Mouse (Mus musculus) lung, postnatal 0 days (tissue): ENCODE results near the gene Sdc4. TPM values are rescaled to one million over a fixed set of nuclear protein-coding genes. Genes with fewer than 3 reads are reported as not detected.

Experiments
- ATAC-seq: fragments of 200-750 bp; cut with Nextera tagmentation; 2 replicates; pipeline ENCODE4 v1.8.0; 2017; ENCODE audit warnings: moderate library complexity
- DNase-seq: peaks from one replicate; pipeline ENCODE4 v3.0.0-alpha.2; 2016; ENCODE audit warnings: low spot score
- H3K27ac ChIP-seq: fragments of 300-500 bp; sonication (generic); 2 replicates; pipeline ENCODE4 v1.5.1; 2014; ENCODE audit warnings: antibody characterized with exemption, mild to moderate bottlenecking, low read length, mixed read lengths
- H3K27me3 ChIP-seq: fragments of 300-500 bp; sonication (generic); replicated peaks from 2 replicates; pipeline ENCODE4 v1.6.1; 2014; ENCODE audit warnings: low read length, mixed read lengths; ENCODE audit not compliant: insufficient read depth
- H3K36me3 ChIP-seq: fragments of 300-500 bp; sonication (generic); 2 replicates; pipeline ENCODE4 v1.6.1; 2014; ENCODE audit warnings: low read length, mixed read lengths; ENCODE audit not compliant: insufficient read depth
- H3K4me1 ChIP-seq: fragments of 300-500 bp; sonication (generic); 2 replicates; pipeline ENCODE4 v1.6.1; 2014; ENCODE audit warnings: antibody characterized with exemption, low read depth, low read length, mixed read lengths; ENCODE audit not compliant: insufficient read depth
- H3K4me2 ChIP-seq: fragments of 300-500 bp; sonication (generic); replicated peaks from 2 replicates; pipeline ENCODE4 v1.6.1; 2014; ENCODE audit warnings: low read depth, mild to moderate bottlenecking, low read length, moderate library complexity, mixed read lengths
- H3K4me3 ChIP-seq: fragments of 300-500 bp; sonication (generic); 2 replicates; pipeline ENCODE4 v1.5.1; 2014; ENCODE audit warnings: low read depth, low read length
- H3K9ac ChIP-seq: fragments of 300-500 bp; sonication (generic); replicated peaks from 2 replicates; pipeline ENCODE4 v1.6.1; 2014; ENCODE audit warnings: low read depth, mild to moderate bottlenecking
- H3K9me3 ChIP-seq: fragments of 300-500 bp; sonication (generic); 2 replicates; pipeline ENCODE4 v1.6.1; 2016; ENCODE audit warnings: low read length, mixed read lengths
- CTCF ChIP-seq: IDR thresholded peaks from 2 replicates; pipeline ENCODE4 v1.5.1; 2016; ENCODE audit warnings: antibody characterized with exemption, mild to moderate bottlenecking
- EP300 ChIP-seq: IDR thresholded peaks from 2 replicates; pipeline ENCODE4 v1.6.1; 2016; ENCODE audit warnings: antibody characterized with exemption, mild to moderate bottlenecking, control low read depth
- WGBS: fragments of 180-500 bp; shearing (Covaris S2); extraction: QIAGEN DNeasy Blood & Tissue Kit; methylation state at CpG from one replicate; pipeline ENCODE4 v1.1.7; 2014; 5-methylcytosine and 5-hydroxymethylcytosine counted together
- polyA plus RNA-seq: library from polyadenylated mRNA; unstranded; fragments of >200 nt; fragmentation: Nextera tagmentation; extraction: Ambion mirVana; gene quantifications from 2 replicates; pipeline ENCODE4 v1.2.1, GENCODE M21; 2015

Sdc4 gene
- polyA plus RNA-seq, 1 experiment from 2014 or later, result 217 TPM

DNA sequence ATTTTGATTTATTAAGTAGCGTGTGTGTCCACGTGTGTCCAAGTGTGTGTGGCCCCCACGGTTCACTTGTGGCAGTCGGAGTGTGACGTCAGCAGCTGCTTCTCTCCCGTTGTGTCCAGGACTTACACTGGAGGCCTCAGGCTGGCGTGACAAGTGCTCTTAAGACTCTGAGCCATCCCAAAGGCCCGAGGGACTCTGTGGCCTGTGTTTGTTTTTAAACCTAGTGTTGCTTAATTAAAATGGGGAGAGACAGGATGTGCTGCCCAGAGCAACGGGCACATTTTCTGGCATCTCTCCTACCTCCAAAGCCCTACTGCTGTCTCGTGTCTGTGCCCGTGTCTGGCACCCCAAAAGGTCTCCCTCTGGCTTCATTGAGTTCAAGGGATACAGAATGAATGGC lies 20.2 kb downstream of the Sdc4 start:
- WGBS, result 66% methylated on average over 11 of the region's 11 CpGs
- Histone ChIP-seq H3K9ac (no peak overlapping the region), H3K27ac (no peak overlapping the region), H3K4me1 (no peaks in the 10 kb centered on the region), H3K36me3 (peaks cover 14% of the 10 kb centered on the region), H3K4me3 (no peak overlapping the region), H3K4me2 (no peak overlapping the region), H3K27me3 (no peaks in the 10 kb centered on the region), H3K9me3 (no peaks in the 10 kb centered on the region)
- DNase-seq (no peak), ATAC-seq (peak; percentile 31; the same call in 1 of the 2 replicates)
- TF ChIP-seq CTCF (no peak), EP300 (no peak)

DNA sequence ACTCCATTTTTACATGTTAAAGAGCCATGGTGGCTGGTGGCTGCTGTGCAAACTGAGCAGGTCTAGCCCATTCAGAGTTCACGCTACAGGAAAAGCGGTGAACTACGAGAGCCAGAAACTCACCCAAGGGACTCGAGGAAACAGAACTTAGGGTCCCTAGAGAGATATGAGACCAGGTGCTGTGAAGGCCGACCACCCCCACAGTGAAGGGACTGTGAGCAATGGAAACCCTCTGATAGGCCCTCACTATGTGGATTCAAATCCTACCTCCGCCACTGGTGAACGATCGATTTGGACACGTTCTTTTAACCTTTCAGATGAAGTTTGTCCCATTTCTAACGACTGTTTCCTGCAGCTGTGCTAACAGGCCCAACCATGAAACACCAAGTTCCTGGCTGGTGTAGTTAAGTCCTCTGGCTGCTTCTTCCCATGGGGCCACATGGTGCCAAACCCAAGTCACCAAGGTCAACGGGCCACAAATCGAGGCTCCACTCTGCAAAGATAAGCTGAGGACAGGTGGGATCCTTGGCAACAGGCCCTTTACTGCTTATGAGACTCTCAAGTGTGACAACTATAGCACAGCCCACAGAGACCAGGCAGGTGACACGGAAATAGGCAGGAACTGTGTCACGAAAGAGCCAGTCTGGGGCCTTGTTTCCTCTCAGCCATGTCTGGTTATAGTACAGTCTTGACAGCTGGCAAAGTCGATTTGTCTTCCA lies 20.9 kb downstream of the Sdc4 start:
- peak; percentile 41 for ATAC-seq
- no peak for DNase-seq
- WGBS, result 76% methylated on average over 15 of the region's 15 CpGs
- Histone ChIP-seq H3K4me1 (no peaks in the 10 kb centered on the region), H3K36me3 (peaks cover 8% of the 10 kb centered on the region), H3K9me3 (no peaks in the 10 kb centered on the region), H3K9ac (no peak overlapping the region), H3K27me3 (no peaks in the 10 kb centered on the region), H3K27ac (no peak overlapping the region), H3K4me3 (no peak overlapping the region), H3K4me2 (no peak overlapping the region)
- TF ChIP-seq EP300 (no peak), CTCF (no peak)

DNA sequence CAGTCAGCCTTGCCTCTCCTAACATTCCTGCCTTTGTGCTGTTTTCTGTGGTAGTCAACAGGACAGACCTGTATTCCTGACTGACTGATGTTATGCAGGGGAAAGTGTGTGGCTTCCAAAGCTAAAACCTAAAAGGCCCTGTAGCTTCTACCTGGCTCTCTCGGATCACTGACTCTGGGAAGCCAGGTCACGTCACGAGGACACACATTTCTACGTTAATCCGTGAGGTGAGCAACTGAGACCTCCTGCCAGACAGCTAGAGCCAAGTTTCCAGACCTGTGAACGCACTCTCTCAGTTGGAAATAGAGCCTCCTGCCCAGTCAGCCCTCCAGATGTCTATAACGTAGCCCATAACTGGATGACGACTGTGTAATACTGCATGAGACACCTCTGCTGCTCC lies 21.7 kb downstream of the Sdc4 start:
- 81% methylated on average over 8 of the region's 8 CpGs for WGBS
- Histone ChIP-seq H3K4me2 (no peak overlapping the region), H3K9ac (no peak overlapping the region), H3K4me1 (no peaks in the 10 kb centered on the region), H3K27me3 (no peaks in the 10 kb centered on the region), H3K4me3 (no peak overlapping the region), H3K36me3 (peaks cover 7% of the 10 kb centered on the region), H3K9me3 (no peaks in the 10 kb centered on the region), H3K27ac (no peak overlapping the region)
- TF ChIP-seq EP300 (no peak), CTCF (no peak)
- ATAC-seq (no peak), DNase-seq (no peak)

DNA sequence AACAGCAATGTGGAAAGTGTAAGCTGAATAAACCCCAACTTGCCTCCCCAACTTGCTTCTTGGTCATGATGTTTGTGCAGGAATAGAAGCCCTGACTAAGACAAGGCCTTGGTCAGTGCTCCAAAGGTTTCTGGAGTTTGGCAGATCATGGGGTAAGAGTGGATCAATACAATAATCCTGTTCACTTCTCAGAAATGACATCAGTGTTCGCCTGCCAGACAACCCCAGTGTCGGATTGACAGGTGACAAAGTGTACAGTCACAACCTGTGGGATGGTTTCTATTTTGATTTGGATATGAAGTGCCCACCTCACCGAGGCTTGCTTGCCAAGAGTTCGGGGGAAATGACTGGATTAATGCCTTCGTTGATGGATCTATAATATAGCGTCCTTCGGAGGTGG lies 22.4 kb downstream of the Sdc4 start:
- H3K4me2 ChIP-seq, result no peak overlapping the region
- no peak overlapping the region for H3K27ac ChIP-seq
- 78% methylated on average over 7 of the region's 7 CpGs for WGBS
- DNase-seq, result no peak
- no peak overlapping the region for H3K9ac ChIP-seq
- no peaks in the 10 kb centered on the region for H3K27me3 ChIP-seq
- no peak overlapping the region for H3K4me3 ChIP-seq
- TF ChIP-seq EP300 (no peak), CTCF (no peak)
- no peaks in the 10 kb centered on the region for H3K4me1 ChIP-seq
- no peaks in the 10 kb centered on the region for H3K9me3 ChIP-seq
- peaks cover 7% of the 10 kb centered on the region for H3K36me3 ChIP-seq
- no peak for ATAC-seq

- H3K4me2 ChIP-seq, result no peak overlapping the region
- 8% methylated on average over 3 of the region's 3 CpGs for WGBS
- H3K36me3 ChIP-seq, result peaks cover 2% of the 10 kb centered on the region; the same call in 1 of the 2 replicates
- no peak overlapping the region for H3K27ac ChIP-seq
- DNase-seq (no peak), ATAC-seq (no peak)
- no peak for TF ChIP-seq CTCF
- TF ChIP-seq EP300, result no peak
- H3K9me3 ChIP-seq, result no peaks in the 10 kb centered on the region
- no peak overlapping the region for H3K9ac ChIP-seq
- no peaks in the 10 kb centered on the region for H3K27me3 ChIP-seq
- H3K4me1 ChIP-seq, result no peaks in the 10 kb centered on the region
- no peak overlapping the region for H3K4me3 ChIP-seq
These were observed 24.2 kb downstream of the Sdc4 start for GRCm38 (mm10) chr2:164419489-164419888.

- no peaks in the 10 kb centered on the region for H3K4me1 ChIP-seq
- H3K9me3 ChIP-seq, result no peaks in the 10 kb centered on the region
- ATAC-seq, result no peak
- no peak overlapping the region for H3K4me2 ChIP-seq
- no peak overlapping the region for H3K4me3 ChIP-seq
- TF ChIP-seq CTCF (no peak), EP300 (no peak)
- no peak for DNase-seq
- H3K27ac ChIP-seq, result no peak overlapping the region
- no peaks in the 10 kb centered on the region for H3K27me3 ChIP-seq
- no peak overlapping the region for H3K9ac ChIP-seq
- no peaks in the 10 kb centered on the region for H3K36me3 ChIP-seq
- 31% methylated on average over 3 of the region's 3 CpGs for WGBS
These were observed 25.3 kb downstream of the Sdc4 start for GRCm38 (mm10) chr2:164418308-164418875.
